Mouse (Mus musculus) urinary bladder, adult 2 months (tissue): ENCODE results near the gene Slc16a2. TPM values are rescaled to one million over a fixed set of nuclear protein-coding genes. Genes with fewer than 3 reads are reported as not detected.

Experiments
- DNase-seq: peaks from one replicate; pipeline ENCODE4 v3.0.0; 2022; ENCODE audit warnings: low spot score
- polyA plus RNA-seq: library from polyadenylated mRNA; depleted of rRNA; stranded (reverse); fragments of >200 nt; gene quantifications from 2 replicates; pipeline ENCODE4 v1.2.3, GENCODE M21; 2012; rRNA removed

Gene Slc16a2
- polyA plus RNA-seq, 1 experiment, result 9.3 TPM

DNA sequence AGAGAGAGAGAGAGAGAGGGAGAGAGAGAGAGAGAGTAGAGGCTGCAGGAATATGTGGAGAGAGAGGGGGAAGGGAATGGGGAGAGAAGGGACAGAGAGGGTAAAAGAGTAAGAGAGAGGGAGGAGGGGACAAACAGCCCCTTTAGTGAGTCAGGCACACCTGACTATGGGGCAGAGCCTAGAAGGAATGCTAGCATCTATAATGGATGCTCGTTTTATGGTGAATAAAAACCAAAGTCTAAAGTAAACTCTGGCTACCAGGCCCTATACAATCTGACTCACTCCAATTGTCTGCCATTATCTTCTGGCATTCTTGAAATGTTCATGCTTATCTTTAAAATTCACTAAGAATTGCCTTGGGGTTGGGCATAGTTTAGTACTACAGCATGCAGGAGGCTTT, 169.7 kb downstream of the Slc16a2 start:
- DNase-seq, result no peak

Other genes starting within 250 kb of the Slc16a2 start
- 0.14 and 0.31 TPM in 2 replicates for gene Zcchc13, start 191.4 kb downstream of the Slc16a2 start, polyA plus RNA-seq
- 17.6 and 20.8 TPM in 2 replicates for gene Rlim, start 159.3 kb upstream of the Slc16a2 start, polyA plus RNA-seq